Comparison of ENCODE assay signal across 9 mouse cellular contexts in genomic region chr4:98727959-98728347, GRCm38 (mm10). TPM values are rescaled to one million over a fixed set of nuclear protein-coding genes. Genes with fewer than 3 reads are reported as not detected.
DNase-seq lines count a peak whose midpoint lies in the region; ATAC-seq and TF ChIP-seq lines count a peak whose summit lies in the region.
"Had no signal": no experiment of that assay in that cellular context is flagged by ENCODE, and none has a peak within 500 bp of the region (broad histone marks: within the 10 kb centered on the region; RNA-seq: fewer than 3 reads in every experiment).

No protein-coding gene starts in this region.

- DNase-seq in heart, adult 18-20 months = no peak
- peak; percentile 13 for DNase-seq in embryonic facial prominence, embryonic 14.5 days (ENCODE audit: low spot score)
- no peak for DNase-seq in layer of hippocampus, adult 2 months (ENCODE audit: low spot score in 2 of 2)
- DNase-seq in left cerebral cortex, postnatal 36 days (ENCODE audit: low spot score in 2 of 2) = no peak
- DNase-seq in spleen, postnatal 4 days (ENCODE audit: low spot score in 2 of 2) = no peak

- H3K9ac ChIP-seq in heart, embryonic 16.5 days (ENCODE audit: low read length) = peak overlapping the region; percentile 51
- no peak overlapping the region for H3K9ac ChIP-seq in embryonic facial prominence, embryonic 14.5 days (ENCODE audit: low read depth, low read length)
- H3K9ac ChIP-seq in intestine, postnatal 0 days (ENCODE audit: low read depth, low read length) = no peak overlapping the region
- H3K9ac ChIP-seq in neural tube, embryonic 12.5 days = no peak overlapping the region

- peak overlapping the region; percentile 62 for H3K4me2 ChIP-seq in heart, embryonic 16.5 days (ENCODE audit: low read depth, low read length)
- peak overlapping the region; percentile 57 for H3K4me2 ChIP-seq in embryonic facial prominence, embryonic 14.5 days (ENCODE audit: low read depth, low read length)
- H3K4me2 ChIP-seq in intestine, postnatal 0 days (replicated peaks; ENCODE audit: low read depth) = peak overlapping the region; percentile 38
- peak overlapping the region; percentile 62 for H3K4me2 ChIP-seq in neural tube, embryonic 12.5 days (replicated peaks)

- no peak for TF ChIP-seq CTCF in intestine, postnatal 0 days (IDR thresholded peaks at IDR 0.05; ENCODE audit: low read depth)
- no peak for TF ChIP-seq CTCF in layer of hippocampus, adult 2 months (conservative IDR thresholded peaks at IDR 0.05)

- WGBS in heart, embryonic 16.5 days = 4% methylated on average over 10 of the region's 10 CpGs
- WGBS in embryonic facial prominence, embryonic 14.5 days = 3% methylated on average over 10 of the region's 10 CpGs
- WGBS in intestine, postnatal 0 days = 16% methylated on average over 10 of the region's 10 CpGs
- under 1% methylated on average over 10 of the region's 10 CpGs for whole genome bisulfite sequencing in neural tube, embryonic 12.5 days

- peaks cover 12% of the 10 kb centered on the region for H3K27me3 ChIP-seq in heart, embryonic 16.5 days (ENCODE audit: control insufficient read depth, insufficient read depth, low read length)
- H3K27me3 ChIP-seq in embryonic facial prominence, embryonic 14.5 days (replicated peaks; ENCODE audit: control insufficient read depth, insufficient read depth, low read length) = peaks cover 24% of the 10 kb centered on the region
- peaks cover 12% of the 10 kb centered on the region; the same call in 1 of the 2 replicates for H3K27me3 ChIP-seq in intestine, postnatal 0 days (replicated peaks; ENCODE audit: control insufficient read depth, insufficient read depth, low read length)
- peaks cover 35% of the 10 kb centered on the region for H3K27me3 ChIP-seq in neural tube, embryonic 12.5 days (replicated peaks)

- H3K36me3 ChIP-seq in heart, embryonic 16.5 days (ENCODE audit: control insufficient read depth, insufficient read depth) = no peaks in the 10 kb centered on the region
- no peaks in the 10 kb centered on the region for H3K36me3 ChIP-seq in embryonic facial prominence, embryonic 14.5 days (ENCODE audit: control insufficient read depth, insufficient read depth, low read length)
- H3K36me3 ChIP-seq in intestine, postnatal 0 days (ENCODE audit: control insufficient read depth, insufficient read depth) = no peaks in the 10 kb centered on the region
- H3K36me3 ChIP-seq in neural tube, embryonic 12.5 days = no peaks in the 10 kb centered on the region

- no peak for ATAC-seq in heart, embryonic 16.5 days (replicated peaks; ENCODE audit: extremely low read depth, insufficient read depth, low FRiP score)
- ATAC-seq in embryonic facial prominence, embryonic 14.5 days (ENCODE audit: low read depth) = no peak
- no peak for ATAC-seq in intestine, postnatal 0 days
- no peak for ATAC-seq in neural tube, embryonic 12.5 days (ENCODE audit: low FRiP score, low read depth)

- H3K27ac ChIP-seq in heart, embryonic 16.5 days (ENCODE audit: low read length) = no peak overlapping the region
- no peak overlapping the region for H3K27ac ChIP-seq in embryonic facial prominence, embryonic 14.5 days (replicated peaks; ENCODE audit: low read depth, low read length)
- no peak overlapping the region for H3K27ac ChIP-seq in intestine, postnatal 0 days (ENCODE audit: low read depth, low read length)
- no peak overlapping the region for H3K27ac ChIP-seq in neural tube, embryonic 12.5 days
- no peak overlapping the region for H3K27ac ChIP-seq in layer of hippocampus, adult 2 months

- H3K4me1 ChIP-seq in heart, embryonic 16.5 days (ENCODE audit: control insufficient read depth, insufficient read depth, low read length) = peaks cover 13% of the 10 kb centered on the region
- peaks cover 17% of the 10 kb centered on the region for H3K4me1 ChIP-seq in embryonic facial prominence, embryonic 14.5 days (ENCODE audit: control insufficient read depth, insufficient read depth, low read length)
- no peaks in the 10 kb centered on the region for H3K4me1 ChIP-seq in intestine, postnatal 0 days (replicated peaks; ENCODE audit: control insufficient read depth, insufficient read depth, low read length)
- H3K4me1 ChIP-seq in neural tube, embryonic 12.5 days = peaks cover 17% of the 10 kb centered on the region

- intact Hi-C loops in left cerebral cortex, postnatal 36 days (cut with DNase I) = no loop called here

- H3K4me3 ChIP-seq in heart, embryonic 16.5 days (ENCODE audit: low read length) = peak overlapping the region; percentile 40
- H3K4me3 ChIP-seq in embryonic facial prominence, embryonic 14.5 days (ENCODE audit: low read depth, low read length) = peak overlapping the region; percentile 23
- H3K4me3 ChIP-seq in intestine, postnatal 0 days (ENCODE audit: low read depth, low read length) = no peak overlapping the region
- no peak overlapping the region for H3K4me3 ChIP-seq in neural tube, embryonic 12.5 days
- H3K4me3 ChIP-seq in layer of hippocampus, adult 2 months = no peak overlapping the region
- H3K4me3 ChIP-seq: myocyte had no signal

- H3K9me3 ChIP-seq in heart, embryonic 16.5 days (replicated peaks; ENCODE audit: control insufficient read depth, low read length) = no peaks in the 10 kb centered on the region
- H3K9me3 ChIP-seq in embryonic facial prominence, embryonic 14.5 days (ENCODE audit: control insufficient read depth, low read length) = no peaks in the 10 kb centered on the region
- H3K9me3 ChIP-seq in intestine, postnatal 0 days (ENCODE audit: control insufficient read depth) = no peaks in the 10 kb centered on the region
- H3K9me3 ChIP-seq in neural tube, embryonic 12.5 days = no peaks in the 10 kb centered on the region

RNA-seq across cellular contexts. Expression of gene L1td1, which starts 1.4 kb away (rescaled TPM):
- polyA plus RNA-seq in heart, embryonic 16.5 days (2015; fragmentation: Nextera tagmentation; extraction: Ambion mirVana) = 0.05 TPM in 1 of 2 replicates, not detected in the other
- total RNA-seq in heart, adult 18-20 months (2021) = under 1 TPM in 1 of 2 experiments, not detected in 1; 0.07 TPM
- 0.30 TPM in 1 of 2 replicates, not detected in the other for polyA plus RNA-seq in embryonic facial prominence, embryonic 14.5 days (2014; fragmentation: Nextera tagmentation; extraction: Ambion mirVana)
- polyA plus RNA-seq in intestine, postnatal 0 days (2015; fragmentation: Nextera tagmentation; extraction: Ambion mirVana) = not detected in 2 replicates
- not detected in 2 replicates for polyA plus RNA-seq in neural tube, embryonic 12.5 days (2016; fragmentation: Nextera tagmentation; extraction: Ambion mirVana)
- total RNA-seq in layer of hippocampus, adult 2 months (2021) = not detected
- not detected for total RNA-seq in left cerebral cortex, postnatal 36 days (2021)
- polyA plus RNA-seq: myocyte had no signal

Comparison
In these comparisons a context has a peak if more than half of its experiments do, and no peak if none do; other contexts are left out.
1. H3K4me3 ChIP-seq: peak in heart, embryonic 16.5 days (single experiment) and embryonic facial prominence, embryonic 14.5 days (single experiment); none in intestine, postnatal 0 days (single experiment), neural tube, embryonic 12.5 days (single experiment) and layer of hippocampus, adult 2 months (single experiment).
2. Peak in every context shown above with its lines, with median percentiles within 50 percentile points of each other: H3K4me2 ChIP-seq.